Mouse (Mus musculus) limb, embryonic 14.5 days (tissue): ENCODE measurements around the gene Phlpp2. TPM values are rescaled to one million over a fixed set of nuclear protein-coding genes. Genes with fewer than 3 reads are reported as not detected.

Source experiments
- ATAC-seq: fragments of 200-750 bp; cut with Nextera tagmentation; 2 replicates; pipeline ENCODE4 v1.8.0; 2017; ENCODE audit warnings: low read depth, moderate number of reproducible peaks, moderate TSS enrichment; ENCODE audit not compliant: low FRiP score
- DNase-seq: peaks from one replicate; pipeline ENCODE4 v3.0.0-alpha.2; 2015; ENCODE audit warnings: low spot score
- H3K27ac ChIP-seq: fragments of 300-500 bp; sonication (generic); replicated peaks from 2 replicates; pipeline ENCODE4 v1.5.1; 2014; ENCODE audit warnings: low read depth, mild to moderate bottlenecking, low read length, moderate library complexity, mixed read lengths
- H3K27me3 ChIP-seq: fragments of 300-500 bp; sonication (generic); 2 replicates; pipeline ENCODE4 v1.6.1; 2014; ENCODE audit warnings: low read length, mixed read lengths; ENCODE audit not compliant: control insufficient read depth, insufficient read depth
- H3K36me3 ChIP-seq: fragments of 300-500 bp; sonication (generic); 2 replicates; pipeline ENCODE4 v1.6.1; 2014; ENCODE audit warnings: mild to moderate bottlenecking, low read length, moderate library complexity, mixed read lengths; ENCODE audit not compliant: control insufficient read depth, insufficient read depth
- H3K4me1 ChIP-seq: fragments of 300-500 bp; sonication (generic); 2 replicates; pipeline ENCODE4 v1.6.1; 2014; ENCODE audit warnings: antibody characterized with exemption, low read length, mixed read lengths; ENCODE audit not compliant: control insufficient read depth, insufficient read depth
- H3K4me2 ChIP-seq: fragments of 300-500 bp; sonication (generic); replicated peaks from 2 replicates; pipeline ENCODE4 v1.6.1; 2014; ENCODE audit warnings: low read depth, mild to moderate bottlenecking, low read length, moderate library complexity; ENCODE audit not compliant: severe bottlenecking
- H3K4me3 ChIP-seq: fragments of 300-500 bp; sonication (generic); replicated peaks from 2 replicates; pipeline ENCODE4 v1.5.1; 2014; ENCODE audit warnings: low read length
- H3K9ac ChIP-seq: fragments of 300-500 bp; sonication (generic); 2 replicates; pipeline ENCODE4 v1.6.1; 2014; ENCODE audit warnings: mild to moderate bottlenecking, low read depth, low read length, moderate library complexity; ENCODE audit not compliant: severe bottlenecking
- H3K9me3 ChIP-seq: fragments of 300-500 bp; sonication (generic); 2 replicates; pipeline ENCODE4 v1.6.1; 2016; ENCODE audit warnings: low read length; ENCODE audit not compliant: control insufficient read depth
- POLR2A ChIP-seq: fragments of 200-500 bp; IDR thresholded peaks from 2 replicates; pipeline ENCODE4 v1.8.0; 2012; ENCODE audit warnings: inconsistent platforms, mild to moderate bottlenecking, moderate library complexity, borderline replicate concordance; ENCODE audit not compliant: insufficient read depth, insufficient read length; ENCODE audit errors: extremely low read depth
- WGBS: fragments of 180-500 bp; shearing (Covaris S2); extraction: QIAGEN DNeasy Blood & Tissue Kit; methylation state at CpG from one replicate; pipeline ENCODE4 v1.1.7; 2014; 5-methylcytosine and 5-hydroxymethylcytosine counted together
- polyA plus RNA-seq, 2 experiments: library from polyadenylated mRNA; depleted of rRNA in 1 of 2; stranded (reverse) in 1 of 2; unstranded in 1 of 2; fragments of >200 nt; fragmentation: Nextera tagmentation in 1 of 2; extraction: Ambion mirVana in 1 of 2; gene quantifications; 2 replicates each; pipeline versions ENCODE4 v1.2.1 to v1.2.3; 2012 to 2014

Gene Phlpp2
- polyA plus RNA-seq, 2 experiments: 3.3 to 12.0 TPM

DNA sequence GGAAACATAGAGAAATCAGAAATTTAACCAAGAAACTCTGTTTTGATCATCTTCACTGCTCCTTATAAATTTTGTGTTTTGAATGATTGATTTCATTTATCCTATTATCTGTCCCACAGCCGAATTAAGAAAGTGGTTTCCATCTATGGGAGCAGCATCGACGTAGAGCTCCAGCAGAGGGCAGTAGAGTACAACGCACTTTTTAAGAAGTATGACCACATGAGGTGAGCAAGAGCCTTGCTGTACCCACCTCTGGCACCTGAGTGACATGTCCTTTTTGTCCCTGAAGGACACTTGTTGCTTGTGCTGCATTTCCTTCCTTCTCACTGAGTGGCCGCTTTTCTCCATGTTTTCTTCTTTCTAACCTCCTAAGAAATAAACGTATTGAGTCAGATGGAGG lies 14.9 kb upstream of the Phlpp2 start:
- H3K36me3 ChIP-seq: peaks cover 87% of the 10 kb centered on the region
- ATAC-seq: no peak

GRCm38 (mm10) chr8:109854522-109854921 lies 13.8 kb upstream of the Phlpp2 start:
- Histone ChIP-seq H3K4me2 (no peak overlapping the region), H3K27ac (no peak overlapping the region), H3K4me1 (no peaks in the 10 kb centered on the region), H3K9ac (no peak overlapping the region), H3K36me3 (peaks cover 88% of the 10 kb centered on the region), H3K27me3 (no peaks in the 10 kb centered on the region), H3K9me3 (no peaks in the 10 kb centered on the region), H3K4me3 (no peak overlapping the region)
- WGBS: 96% methylated on average over 4 of the region's 4 CpGs
- TF ChIP-seq POLR2A: no peak
- ATAC-seq (no peak), DNase-seq (no peak)

More for the DNA sequence above, 14.9 kb upstream of the Phlpp2 start:
- Histone ChIP-seq H3K27ac (no peak overlapping the region), H3K9me3 (no peaks in the 10 kb centered on the region), H3K27me3 (no peaks in the 10 kb centered on the region), H3K4me1 (no peaks in the 10 kb centered on the region), H3K4me3 (no peak overlapping the region), H3K4me2 (no peak overlapping the region), H3K9ac (no peak overlapping the region)
- peak; percentile 75 for DNase-seq
- no peak for TF ChIP-seq POLR2A
- 42% methylated on average over 6 of the region's 6 CpGs for WGBS

- DNase-seq: no peak
- ATAC-seq: no peak
- TF ChIP-seq POLR2A: no peak
- H3K4me1 ChIP-seq: no peaks in the 10 kb centered on the region
- no peaks in the 10 kb centered on the region for H3K27me3 ChIP-seq
- no peak overlapping the region for H3K27ac ChIP-seq
- H3K9me3 ChIP-seq: no peaks in the 10 kb centered on the region
- 96% methylated on average over 6 of the region's 6 CpGs for WGBS
- H3K4me2 ChIP-seq: no peak overlapping the region
- no peak overlapping the region for H3K9ac ChIP-seq
- peaks cover 88% of the 10 kb centered on the region for H3K36me3 ChIP-seq
- H3K4me3 ChIP-seq: no peak overlapping the region
These were observed 12.9 kb upstream of the Phlpp2 start for GRCm38 (mm10) chr8:109855451-109855850.

DNA sequence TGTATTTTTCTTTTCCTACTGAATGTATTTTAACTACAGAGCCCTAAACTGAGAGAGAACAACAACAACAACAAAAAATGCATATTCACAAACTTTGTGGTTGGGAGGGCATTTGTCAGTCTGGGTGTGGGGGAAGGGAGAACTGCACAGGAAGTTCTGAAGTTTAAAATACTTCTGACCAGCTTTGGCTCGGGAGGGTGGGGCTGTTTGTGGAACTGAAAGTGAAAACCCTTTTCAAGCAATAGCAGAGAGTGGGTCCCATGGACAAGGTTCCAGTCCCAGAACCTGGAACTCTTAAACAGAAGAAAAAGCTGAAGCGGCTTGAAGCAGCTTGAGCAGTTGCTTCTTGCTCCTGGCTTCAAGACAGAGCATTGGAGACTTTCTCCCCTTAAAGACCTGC lies 4.9 kb upstream of the Phlpp2 start:
- TF ChIP-seq POLR2A: no peak
- Histone ChIP-seq H3K27me3 (no peaks in the 10 kb centered on the region), H3K4me2 (no peak overlapping the region), H3K36me3 (peaks cover 51% of the 10 kb centered on the region), H3K9me3 (no peaks in the 10 kb centered on the region), H3K4me3 (no peak overlapping the region), H3K27ac (no peak overlapping the region), H3K9ac (no peak overlapping the region), H3K4me1 (no peaks in the 10 kb centered on the region)
- WGBS: 83% methylated on average over 2 of the region's 2 CpGs
- DNase-seq: no peak
- no peak for ATAC-seq

GRCm38 (mm10) chr8:109864798-109865197 lies 3.5 kb upstream of the Phlpp2 start:
- Histone ChIP-seq H3K27me3 (no peaks in the 10 kb centered on the region), H3K9me3 (no peaks in the 10 kb centered on the region), H3K4me3 (no peak overlapping the region), H3K4me1 (peaks cover 4% of the 10 kb centered on the region; the same call in 1 of the 2 replicates), H3K27ac (no peak overlapping the region), H3K9ac (no peak overlapping the region), H3K4me2 (no peak overlapping the region), H3K36me3 (peaks cover 40% of the 10 kb centered on the region)
- DNase-seq (no peak), ATAC-seq (no peak)
- WGBS: 84% methylated on average over 2 of the region's 2 CpGs
- no peak for TF ChIP-seq POLR2A

GRCm38 (mm10) chr8:109865536-109865935 lies 2.8 kb upstream of the Phlpp2 start:
- H3K9ac ChIP-seq: no peak overlapping the region
- no peak overlapping the region for H3K27ac ChIP-seq
- DNase-seq: no peak
- no peaks in the 10 kb centered on the region for H3K9me3 ChIP-seq
- peaks cover 7% of the 10 kb centered on the region; the same call in 1 of the 2 replicates for H3K4me1 ChIP-seq
- H3K4me2 ChIP-seq: no peak overlapping the region
- WGBS: 85% methylated on average over 4 of the region's 4 CpGs
- ATAC-seq: no peak
- no peak overlapping the region for H3K4me3 ChIP-seq
- no peak for TF ChIP-seq POLR2A
- H3K36me3 ChIP-seq: peaks cover 33% of the 10 kb centered on the region
- no peaks in the 10 kb centered on the region for H3K27me3 ChIP-seq
